Mouse (Mus musculus): ENCODE measurements around the gene Zbp1.

Gene Zbp1

GRCm38 (mm10) chr2:173175703-173176102 lies 43.0 kb downstream of the Zbp1 start:
- DNase-seq, result no peak

- DNase-seq, result no peak
Measured at GRCm38 (mm10) chr2:173174569-173174968, 44.2 kb downstream of the Zbp1 start.

GRCm38 (mm10) chr2:173173521-173174511 lies 44.9 kb downstream of the Zbp1 start:
- DNase-seq, result peak; percentile 60

- no peak for DNase-seq
Measured at GRCm38 (mm10) chr2:173173008-173173407, 45.7 kb downstream of the Zbp1 start.

GRCm38 (mm10) chr2:173172386-173172785 lies 46.3 kb downstream of the Zbp1 start:
- no peak for DNase-seq

GRCm38 (mm10) chr2:173171956-173172355 lies 46.8 kb downstream of the Zbp1 start:
- DNase-seq, result no peak

- DNase-seq, result no peak
Measured at GRCm38 (mm10) chr2:173171470-173171869, 47.3 kb downstream of the Zbp1 start.

GRCm38 (mm10) chr2:173170715-173171114 lies 48.0 kb downstream of the Zbp1 start:
- no peak for DNase-seq

- DNase-seq, result no peak
Measured at GRCm38 (mm10) chr2:173170081-173170480, 48.6 kb downstream of the Zbp1 start.

GRCm38 (mm10) chr2:173168411-173168851 lies 50.3 kb downstream of the Zbp1 start:
- no peak for DNase-seq

GRCm38 (mm10) chr2:173165357-173165756 lies 53.4 kb downstream of the Zbp1 start:
- no peak for DNase-seq

- no peak for DNase-seq
Measured at GRCm38 (mm10) chr2:173164946-173165345, 53.8 kb downstream of the Zbp1 start.

- DNase-seq, result peak; percentile 52
Measured at GRCm38 (mm10) chr2:173164358-173164757, 54.4 kb downstream of the Zbp1 start.

- DNase-seq, result no peak
Measured at GRCm38 (mm10) chr2:173163380-173163779, 55.3 kb downstream of the Zbp1 start.

GRCm38 (mm10) chr2:173159354-173160311 lies 59.1 kb downstream of the Zbp1 start:
- DNase-seq, result peak; percentile 80

GRCm38 (mm10) chr2:173158390-173159055 lies 60.2 kb downstream of the Zbp1 start:
- no peak for DNase-seq

GRCm38 (mm10) chr2:173157871-173158270 lies 60.9 kb downstream of the Zbp1 start:
- DNase-seq, result no peak

GRCm38 (mm10) chr2:173157376-173157775 lies 61.3 kb downstream of the Zbp1 start:
- no peak for DNase-seq

GRCm38 (mm10) chr2:173156923-173157322 lies 61.8 kb downstream of the Zbp1 start:
- DNase-seq, result no peak

Measured in thymus, postnatal 14 days (tissue).